Mouse (Mus musculus): ENCODE measurements at regions not wholly inside any gene's neighbourhood (a gene's known extent, or its start where the extent isn't known, plus 50 kb on each side); places are given as distances from the start of the nearest gene placed in this dataset.

DNA sequence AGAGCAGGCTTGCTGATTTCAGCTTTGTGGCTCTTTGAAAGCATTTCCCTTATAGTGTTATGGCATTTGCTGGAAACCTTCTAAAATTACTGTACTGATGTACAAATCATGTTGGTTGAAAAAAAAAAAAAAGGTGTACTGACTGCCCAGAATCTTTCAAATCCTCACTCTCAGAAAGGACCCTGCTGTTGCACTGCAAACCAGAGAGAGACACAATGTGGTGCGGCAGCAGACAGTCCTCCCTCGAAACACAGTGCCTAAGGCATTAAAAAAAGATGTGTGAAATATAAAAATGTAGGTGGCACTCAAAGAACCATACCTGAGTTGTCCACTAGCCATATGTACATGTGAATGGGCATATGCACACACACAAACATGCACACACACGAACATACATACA lies 128.3 kb downstream of the Actr3 start:
- DNase-seq = no peak

DNA sequence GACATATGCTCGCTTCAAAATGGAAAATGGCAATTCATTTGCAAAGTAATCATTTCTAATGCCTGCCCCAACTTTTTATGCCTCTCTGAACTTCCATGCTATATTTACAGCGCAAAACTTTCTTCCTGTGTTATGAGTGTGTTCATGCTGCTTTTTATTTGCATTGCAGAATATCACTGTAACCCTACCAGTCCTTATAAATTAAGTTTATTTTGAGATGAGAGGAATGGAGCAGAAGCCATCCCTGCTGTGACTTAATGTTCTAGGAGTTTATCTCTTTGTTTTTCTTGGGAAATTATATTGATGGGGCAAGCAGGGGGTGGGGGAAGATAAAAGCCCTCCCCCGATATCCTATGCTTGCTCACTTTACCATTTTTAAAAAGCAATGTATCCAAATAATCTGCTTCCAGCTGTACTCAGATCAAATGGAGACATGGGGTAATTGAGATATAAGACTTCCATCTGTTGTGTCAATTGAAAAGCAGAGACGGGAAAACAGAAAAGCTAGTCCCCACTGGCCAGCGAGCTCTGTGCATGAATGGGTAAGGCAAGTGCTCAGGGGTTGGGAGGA lies 136.9 kb downstream of the Actr3 start:
- DNase-seq = no peak

DNA sequence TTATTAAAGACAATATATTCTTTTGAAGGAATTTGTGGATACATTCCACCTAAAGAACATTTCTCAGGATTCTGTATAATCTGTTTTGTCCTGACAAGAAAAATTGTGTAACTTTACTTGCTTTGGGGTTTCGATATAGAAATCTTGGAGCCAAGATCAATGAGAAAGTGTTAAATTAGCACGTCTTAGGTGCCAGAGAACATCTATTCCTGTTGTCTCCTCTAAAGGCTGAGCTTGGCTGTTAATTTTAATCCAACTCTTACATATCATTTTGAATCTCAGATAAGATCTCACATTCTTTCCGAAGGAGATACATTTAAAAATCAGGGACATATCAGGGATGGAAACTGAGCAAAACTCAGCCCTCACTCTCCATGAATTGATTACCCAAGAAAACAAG lies 139.9 kb downstream of the Actr3 start:
- no peak for DNase-seq

DNA sequence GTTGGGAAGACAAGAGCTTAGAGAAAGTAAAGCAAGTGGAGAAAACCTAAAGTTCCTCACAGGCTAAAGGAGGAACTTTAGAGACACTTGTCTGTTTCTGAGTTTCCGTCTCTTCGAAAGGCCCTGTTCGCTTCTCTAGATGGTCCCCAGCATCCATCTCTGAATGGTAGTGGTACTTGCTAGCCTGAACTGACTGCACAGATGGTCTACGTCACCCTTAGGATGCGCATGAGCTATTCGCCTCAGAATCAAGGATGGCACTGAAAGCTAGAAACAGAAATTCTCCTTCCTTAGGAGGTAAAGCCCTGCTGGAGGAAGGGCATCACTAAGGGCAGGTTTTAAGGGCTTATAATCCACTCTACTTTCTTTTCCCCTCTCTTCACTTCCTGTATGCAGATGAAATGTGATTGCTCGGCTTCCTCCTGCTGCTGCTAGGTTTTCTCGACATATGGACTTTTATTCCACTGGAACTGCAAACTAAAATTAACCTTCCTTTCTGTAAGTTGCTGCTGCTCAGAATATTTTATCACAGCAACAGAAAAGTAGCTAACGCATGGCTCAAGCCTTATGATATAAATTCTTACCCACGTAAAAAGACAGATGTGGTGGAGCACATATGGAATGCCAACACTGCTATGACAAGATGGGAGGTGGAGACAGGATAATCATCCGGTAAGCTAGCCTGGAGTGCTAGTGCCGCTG lies 145.1 kb downstream of the Actr3 start:
- no peak for DNase-seq

DNA sequence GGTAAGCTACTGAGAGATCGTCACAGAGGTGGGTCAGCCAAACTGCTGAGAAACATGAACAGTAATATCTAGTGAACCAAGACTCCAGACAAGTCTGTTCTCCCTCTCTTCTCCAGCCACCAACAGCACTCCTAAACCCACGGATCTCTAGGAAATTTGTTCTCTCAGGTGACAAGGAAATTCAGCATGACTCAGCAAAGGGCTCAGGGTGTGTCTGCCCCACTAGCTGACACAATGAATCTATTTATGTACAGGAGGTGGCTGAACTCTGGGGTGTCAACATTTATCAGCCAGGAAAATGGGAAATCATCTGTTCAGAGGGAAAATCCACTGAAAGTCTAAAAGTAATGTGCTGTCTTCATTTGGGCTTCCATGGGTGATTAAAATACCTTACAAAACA lies 149.2 kb downstream of the Actr3 start:
- DNase-seq = no peak

DNA sequence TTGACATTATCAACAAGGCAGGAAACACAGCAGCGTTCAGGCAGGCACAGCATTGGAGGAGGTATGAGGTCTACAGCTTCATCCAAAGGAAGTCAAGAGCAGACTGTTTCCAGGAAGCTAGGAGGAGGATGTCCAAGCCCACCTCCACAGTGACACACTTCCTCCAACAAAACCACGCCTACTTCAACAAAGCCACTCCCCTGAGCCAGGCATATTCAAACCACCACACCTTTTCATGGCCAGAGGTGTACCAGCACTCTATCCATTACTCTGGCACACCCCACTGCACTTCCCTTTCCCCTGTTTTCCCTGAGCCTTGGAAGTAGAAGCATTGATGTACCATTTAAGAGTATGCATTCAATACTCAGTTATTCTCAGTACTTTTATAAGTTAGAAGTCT lies 150.8 kb downstream of the Actr3 start:
- no peak for DNase-seq

DNA sequence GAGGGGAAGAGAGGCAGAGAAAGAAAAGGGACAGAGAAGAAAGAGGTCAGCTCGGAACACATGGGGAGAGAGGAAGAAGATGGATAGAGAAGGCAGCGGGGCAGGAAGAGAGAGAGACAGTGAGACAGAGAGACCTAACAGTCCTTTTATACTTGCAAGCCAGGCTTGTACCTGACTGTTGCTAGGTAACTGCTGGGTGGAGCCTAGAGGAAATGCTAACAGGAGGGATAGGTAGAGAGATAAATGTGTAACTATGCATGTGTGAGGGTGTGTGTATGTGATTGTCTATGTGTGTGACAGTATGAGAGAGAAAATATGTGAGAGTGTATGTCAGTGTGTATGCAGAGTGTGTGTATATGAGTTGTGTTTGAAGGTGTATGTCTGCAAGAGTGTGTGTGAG lies 161.8 kb downstream of the Actr3 start:
- DNase-seq = no peak

DNA sequence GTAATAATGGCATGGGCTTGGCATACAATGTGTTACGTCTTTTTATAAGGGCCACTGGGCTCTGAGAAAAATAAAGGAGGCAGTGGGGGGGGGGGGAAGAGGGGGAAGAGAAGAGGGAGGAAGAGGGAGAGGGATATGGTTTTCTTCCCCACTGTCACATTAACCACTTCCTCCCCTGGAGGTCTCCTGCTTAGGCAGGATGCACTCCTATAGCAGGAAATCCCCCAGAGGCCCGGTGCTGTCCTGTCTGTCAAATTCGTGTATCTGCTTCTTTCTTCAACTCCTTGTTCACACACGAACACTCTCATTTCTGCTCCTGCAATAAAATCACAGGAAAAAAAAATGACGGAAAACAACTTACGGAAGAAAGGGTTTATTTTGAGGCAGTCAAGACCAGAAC lies 171.8 kb downstream of the Actr3 start:
- no peak for DNase-seq

DNA sequence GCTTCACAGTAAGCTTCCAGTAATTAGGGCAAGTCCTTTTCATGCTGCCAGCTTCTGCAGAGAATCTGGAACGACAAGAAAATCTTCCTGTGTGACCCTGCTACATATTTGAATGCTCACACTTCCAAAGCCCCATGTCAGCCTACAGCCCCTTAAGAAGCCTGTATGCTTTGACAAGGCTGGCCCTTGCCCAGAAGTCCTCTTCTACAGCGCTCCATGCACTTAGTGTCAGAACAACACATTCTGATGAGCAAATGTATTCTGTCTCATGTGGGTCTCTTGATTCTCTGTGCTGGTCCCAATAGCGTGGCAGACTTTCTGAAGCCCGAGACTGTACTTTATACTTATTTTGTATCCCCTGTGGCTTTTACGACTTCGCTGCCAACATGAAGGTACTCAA lies 172.5 kb downstream of the Actr3 start:
- no peak for DNase-seq

DNA sequence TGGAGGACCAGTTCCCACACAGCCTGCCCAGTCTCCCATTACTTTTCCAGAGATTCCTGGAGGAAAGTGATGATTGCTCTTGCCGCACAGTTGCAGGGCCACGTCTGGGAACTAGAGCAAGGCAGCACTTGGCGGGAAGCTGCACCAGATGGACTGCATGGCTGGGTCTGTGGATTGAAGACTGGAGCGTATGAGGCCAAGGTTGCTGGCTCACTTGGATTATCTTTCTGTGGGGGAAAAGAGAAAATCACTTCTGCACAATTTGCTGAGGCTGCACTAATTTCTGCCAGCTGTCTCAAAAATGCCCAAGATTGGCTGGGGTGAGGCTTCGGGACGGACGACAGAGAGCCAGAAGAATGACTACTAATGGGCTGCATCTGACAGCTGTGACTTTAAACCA lies 193.2 kb downstream of the Actr3 start:
- DNase-seq = no peak

DNA sequence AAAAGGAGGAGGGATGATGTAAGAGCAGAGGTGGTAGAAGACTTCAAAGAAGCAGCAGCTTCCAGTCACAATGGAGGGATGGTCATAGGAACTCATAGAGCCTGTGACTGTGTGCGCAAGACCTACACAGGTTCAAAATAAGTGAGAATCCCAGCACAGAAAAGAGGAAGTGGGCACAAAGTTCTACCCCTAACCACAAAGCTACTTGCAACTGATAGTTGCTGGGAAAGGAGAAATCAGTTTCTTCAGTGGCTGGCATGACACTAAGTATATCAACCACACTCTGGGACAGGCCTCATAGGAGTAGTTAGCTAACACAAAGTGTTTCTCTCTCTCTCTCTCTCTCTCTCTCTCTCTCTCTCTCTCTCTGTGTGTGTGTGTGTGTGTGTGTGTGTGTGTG lies 193.8 kb downstream of the Actr3 start:
- no peak for DNase-seq

DNA sequence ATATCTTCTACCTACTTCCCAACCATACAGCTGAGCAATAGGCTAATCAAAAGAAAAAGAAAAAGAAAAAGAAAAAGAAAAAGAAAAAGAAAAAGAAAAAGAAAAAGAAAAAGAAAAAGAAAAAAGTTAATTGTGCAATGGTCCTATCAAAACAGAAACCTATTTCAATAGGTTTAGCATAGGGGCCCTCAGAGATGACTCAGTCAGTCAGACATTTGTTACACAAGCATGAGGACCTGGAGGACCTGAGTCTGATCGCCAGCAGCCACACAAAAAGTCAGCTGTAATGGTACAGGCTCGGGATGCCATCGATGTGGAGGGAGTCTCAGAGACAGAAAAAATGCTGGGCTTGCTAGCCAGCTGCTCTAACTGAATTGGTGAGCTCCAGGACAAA lies 197.9 kb downstream of the Actr3 start:
- DNase-seq = no peak

DNA sequence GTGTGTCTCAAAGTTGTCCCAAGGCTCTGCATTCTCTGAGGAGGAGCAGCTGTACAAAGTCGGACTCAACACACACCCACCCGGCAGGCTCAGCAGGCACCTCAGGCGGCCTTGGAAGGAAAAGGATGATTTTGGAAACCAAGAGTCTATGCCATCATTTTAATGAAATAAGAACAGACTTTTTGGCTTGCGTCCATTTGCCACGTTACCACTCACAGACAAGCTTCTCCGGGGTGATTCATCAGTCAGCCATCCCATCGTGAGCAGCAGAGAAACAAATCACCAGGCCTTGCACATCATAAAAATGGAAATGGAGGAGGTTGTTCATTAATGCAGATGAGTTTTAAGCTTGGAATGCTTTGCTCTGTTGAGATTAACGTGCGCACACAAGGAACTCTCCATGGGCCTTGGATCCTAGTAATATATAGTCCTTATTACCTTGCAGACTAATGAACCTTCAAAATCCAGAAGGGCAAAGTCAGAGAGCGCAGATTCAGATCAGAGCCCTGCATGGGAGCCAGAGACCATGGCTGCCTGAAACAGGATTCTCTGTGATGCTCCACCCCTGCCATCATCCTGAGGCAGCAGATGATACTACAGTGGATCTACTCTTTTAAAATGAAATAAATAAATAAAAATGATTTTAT lies 198.5 kb downstream of the Actr3 start:
- DNase-seq = no peak

DNA sequence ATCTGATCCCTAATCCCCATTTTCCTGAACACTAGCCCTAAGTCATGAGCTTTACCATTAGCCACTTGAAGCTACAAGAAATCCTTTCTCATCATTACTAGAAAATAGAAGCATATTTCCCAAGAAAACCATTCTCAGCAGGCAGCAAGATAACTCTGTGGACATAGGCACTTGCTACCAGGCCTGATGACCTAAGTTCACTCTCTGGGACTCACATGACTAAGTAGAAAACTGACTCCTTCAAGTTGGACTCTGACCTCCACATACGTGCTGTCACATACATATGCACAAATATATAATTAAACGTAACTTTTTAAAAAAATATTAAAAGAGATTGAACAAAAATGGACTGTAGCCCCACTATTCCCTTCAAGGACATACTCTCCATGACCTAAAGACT lies 200.8 kb downstream of the Actr3 start:
- no peak for DNase-seq

DNA sequence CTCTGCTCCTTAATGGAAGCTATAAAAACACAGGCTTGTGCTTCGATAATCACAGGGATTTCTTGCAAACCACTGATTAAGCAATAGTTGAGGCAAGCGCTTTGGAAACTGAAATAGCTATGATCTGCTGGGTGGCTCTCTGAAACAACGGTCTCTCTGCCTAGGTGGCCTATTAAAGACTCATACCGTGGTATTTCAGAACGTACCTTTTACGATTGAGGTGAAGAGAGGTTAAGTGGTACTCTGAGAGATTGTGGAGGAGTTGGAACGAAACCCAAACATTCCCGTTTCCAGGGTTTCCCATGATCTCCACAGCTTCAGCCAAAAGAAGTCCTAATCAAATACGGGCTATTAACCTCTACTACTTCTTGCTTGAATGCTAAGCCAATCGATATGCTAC lies 212.2 kb downstream of the Actr3 start:
- no peak for DNase-seq

DNA sequence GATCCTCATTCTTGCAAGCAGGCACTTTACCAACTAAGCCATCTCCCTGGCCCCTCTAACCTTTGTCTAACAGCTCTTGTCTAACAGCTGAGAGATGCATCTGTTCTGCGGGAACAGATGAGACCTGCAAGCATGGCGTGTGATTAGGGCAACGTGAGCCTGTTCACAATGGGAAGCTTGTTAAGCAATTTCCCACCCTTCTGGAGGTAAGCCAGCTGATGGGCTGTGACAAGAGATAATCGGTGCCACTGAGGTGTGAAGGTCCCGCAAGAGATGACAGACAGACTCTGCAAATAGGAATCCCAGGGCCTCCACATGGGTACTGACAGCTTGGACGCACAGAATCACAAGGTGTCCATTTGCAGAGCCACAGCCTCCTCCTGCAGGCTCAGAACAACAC lies 219.3 kb downstream of the Actr3 start:
- no peak for DNase-seq

DNA sequence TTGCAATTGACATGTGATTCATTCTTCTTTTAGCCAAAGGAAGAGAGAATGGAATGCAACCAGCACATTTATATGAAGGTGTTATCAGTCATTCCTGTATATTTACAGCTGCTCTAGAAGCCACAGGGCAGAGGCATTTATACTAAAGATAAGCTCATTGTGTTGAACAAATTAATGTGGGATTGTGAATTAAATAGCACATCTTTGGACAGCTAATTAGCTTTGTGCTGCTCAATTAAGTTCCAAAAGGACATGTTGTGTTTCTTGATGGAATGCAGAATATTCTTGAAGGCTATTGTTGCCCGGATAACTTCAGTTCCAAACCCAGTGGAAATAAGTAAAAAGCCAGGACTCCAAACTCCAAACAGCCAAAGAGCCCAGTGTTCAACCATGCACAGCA lies 248.4 kb downstream of the Actr3 start:
- no peak for DNase-seq

DNA sequence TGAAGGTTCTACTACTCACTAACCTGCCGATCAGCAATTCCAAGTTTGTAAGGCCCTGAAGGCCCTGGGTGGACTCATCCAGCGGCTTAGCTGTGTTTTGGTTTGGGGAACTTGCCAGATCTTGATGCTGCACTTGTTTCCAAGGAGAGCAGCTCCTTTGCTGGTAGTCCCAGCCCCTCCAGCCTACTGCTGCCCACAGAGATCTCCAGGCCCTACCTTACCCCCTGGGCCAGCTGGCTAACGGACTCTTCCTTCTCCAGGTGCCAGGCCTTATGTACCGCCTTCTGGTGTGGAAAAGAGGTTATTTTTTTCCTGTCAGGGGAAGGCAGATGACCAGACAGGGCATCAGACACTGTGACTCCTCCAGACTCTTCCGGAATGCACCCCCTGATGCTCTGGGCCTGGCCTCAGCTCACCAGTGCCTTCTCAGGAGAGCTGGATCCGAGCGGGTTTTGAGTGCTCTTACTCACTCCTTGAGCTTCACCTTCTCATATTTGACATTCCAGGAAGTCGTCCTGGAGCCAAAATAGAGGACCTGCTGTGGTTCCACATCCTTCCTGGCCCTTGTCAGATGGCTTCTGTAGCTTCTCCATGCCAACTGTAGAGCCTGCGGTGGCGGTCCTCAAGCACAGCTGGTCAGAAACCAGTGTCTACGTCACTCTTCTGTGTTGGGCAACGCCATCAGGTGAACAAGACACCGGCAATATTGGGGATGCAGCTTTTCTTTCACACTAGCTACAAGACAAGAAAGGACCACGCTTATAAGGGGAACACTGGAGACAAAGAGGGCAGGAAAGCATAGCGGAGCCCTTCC lies 259.2 kb downstream of the Actr3 start:
- DNase-seq = no peak

DNA sequence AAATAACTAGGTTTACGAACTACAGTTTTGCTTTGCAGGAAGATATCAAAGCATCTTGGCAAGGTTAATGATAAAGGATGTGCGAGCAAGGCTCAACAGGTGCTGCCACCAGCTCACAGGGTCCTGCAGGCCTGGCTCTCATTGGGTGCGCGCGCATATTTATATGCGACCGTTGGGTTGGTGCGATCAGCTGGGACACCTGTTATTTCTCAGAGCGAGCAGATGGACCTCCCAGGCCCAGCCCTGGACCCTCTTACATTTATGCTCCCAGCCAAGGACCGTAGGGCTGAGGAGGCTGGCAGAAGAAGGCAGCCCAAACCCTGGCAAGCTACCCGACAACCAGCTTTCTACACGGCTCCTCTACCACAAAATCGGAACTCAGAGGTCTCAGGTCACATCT lies 260.8 kb downstream of the Actr3 start:
- DNase-seq = no peak

DNA sequence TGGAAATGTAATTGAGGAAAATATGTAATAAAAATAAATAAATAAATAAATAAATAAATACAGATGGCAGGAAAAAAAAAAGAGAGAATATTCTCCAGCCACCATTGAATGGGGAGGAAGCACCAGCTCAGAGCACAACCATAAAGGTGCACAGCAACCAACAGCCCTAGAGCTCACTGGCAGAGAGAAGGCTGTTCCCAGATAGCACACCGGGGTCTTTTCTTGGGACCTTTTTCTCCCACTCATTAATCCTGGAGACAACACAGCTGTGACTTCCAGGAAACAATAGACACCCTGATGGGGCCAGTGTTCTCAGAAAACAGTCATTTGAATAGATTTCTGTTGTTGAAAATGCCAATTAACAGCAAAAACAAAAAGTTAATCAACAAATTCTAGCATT lies 263.1 kb downstream of the Actr3 start:
- no peak for DNase-seq

DNA sequence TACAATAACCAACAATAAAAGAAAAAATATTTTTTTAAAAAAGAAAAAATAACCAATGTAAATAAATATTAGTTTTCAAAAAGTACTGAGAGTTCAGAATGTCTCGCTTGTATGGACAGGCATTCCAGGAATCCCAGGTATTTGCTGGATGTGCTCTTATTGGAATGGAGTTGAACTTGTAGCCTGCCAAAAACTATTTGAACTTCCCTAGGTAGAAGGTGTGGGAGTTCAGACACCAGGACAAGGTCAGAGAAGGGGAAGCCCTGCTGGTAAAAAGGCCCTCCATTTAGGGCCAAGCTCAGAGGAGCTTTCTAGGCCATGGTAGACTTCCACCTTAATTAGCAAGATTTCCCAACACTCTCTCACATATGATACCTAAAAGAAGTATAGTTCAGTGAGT lies 270.3 kb downstream of the Actr3 start:
- DNase-seq = no peak

DNA sequence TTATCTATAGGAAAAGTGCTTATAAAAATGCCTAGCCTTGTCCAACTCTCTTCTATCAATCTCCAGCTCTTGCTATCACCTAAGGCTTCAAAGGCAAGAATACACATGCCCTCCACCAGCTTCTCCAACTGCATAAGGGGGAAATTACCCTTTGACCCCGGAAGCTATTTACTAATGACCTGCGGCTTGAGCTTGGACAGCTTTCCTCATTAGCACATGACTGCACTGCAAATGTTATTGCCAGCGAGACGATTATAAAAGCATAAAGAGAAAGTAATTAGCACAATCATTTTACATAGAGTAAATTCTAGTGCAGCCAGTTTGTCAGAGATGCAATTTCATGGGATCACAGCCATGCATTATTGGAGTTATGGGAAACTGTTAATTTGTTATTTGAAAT lies 277.0 kb downstream of the Actr3 start:
- DNase-seq = no peak

DNA sequence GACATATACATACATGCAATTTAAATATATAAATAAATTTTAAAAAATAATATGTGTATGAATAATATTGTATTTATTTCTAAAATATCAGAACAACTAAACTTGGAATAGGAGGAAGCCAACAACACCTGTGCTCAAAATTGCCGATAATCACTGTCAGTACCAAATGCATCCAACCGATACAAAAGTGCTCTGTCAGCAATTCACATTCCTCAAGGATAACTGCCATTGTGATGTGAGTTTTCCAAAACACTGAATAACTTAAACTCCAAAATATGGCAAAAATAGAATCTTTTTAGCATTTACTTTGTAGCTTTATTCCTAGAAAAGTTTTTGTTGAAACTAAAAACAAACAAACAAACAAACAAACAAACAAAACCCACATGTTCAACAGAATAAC lies 279.4 kb downstream of the Actr3 start:
- DNase-seq = no peak

Data from heart, adult 18-20 months (tissue).